Mouse (Mus musculus): ENCODE results near the gene Sfta2.
A peak's percentile ranks its signal among the peaks of the same experiment; 100 is the strongest.

Sfta2 gene

GRCm38 (mm10) chr17:35601249-35601648, at the start of gene Sfta2:
Sfta2 (plus strand) TSS chr17:35601549.
- no peak for DNase-seq (ENCODE audit: low read depth, low spot score)

- DNase-seq (ENCODE audit: low read depth, low spot score), result no peak
These were observed 49.4 kb upstream of the Sfta2 start, which contains the start of gene Cdsn for GRCm38 (mm10) chr17:35551881-35552414. Cdsn (plus strand) TSS chr17:35552128.

GRCm38 (mm10) chr17:35554321-35554720, 47.0 kb upstream of the Sfta2 start:
- no peak for DNase-seq (ENCODE audit: low read depth, low spot score)

GRCm38 (mm10) chr17:35554761-35555397, 46.5 kb upstream of the Sfta2 start:
- DNase-seq (ENCODE audit: low read depth, low spot score), result no peak

- no peak for DNase-seq (ENCODE audit: low read depth, low spot score)
These were observed 45.1 kb upstream of the Sfta2 start for GRCm38 (mm10) chr17:35556186-35556765.

- DNase-seq (ENCODE audit: low read depth, low spot score), result no peak
These were observed 44.5 kb upstream of the Sfta2 start for GRCm38 (mm10) chr17:35556812-35557211.

GRCm38 (mm10) chr17:35557351-35557750, 44.0 kb upstream of the Sfta2 start:
- DNase-seq (ENCODE audit: low read depth, low spot score), result no peak

- no peak for DNase-seq (ENCODE audit: low read depth, low spot score)
These were observed 43.1 kb upstream of the Sfta2 start for GRCm38 (mm10) chr17:35558216-35558615.

- DNase-seq (ENCODE audit: low read depth, low spot score), result no peak
These were observed 34.2 kb upstream of the Sfta2 start, which contains the start of gene 2300002M23Rik for GRCm38 (mm10) chr17:35567150-35567549. 2300002M23Rik (plus strand) TSS chr17:35567450.

- no peak for DNase-seq (ENCODE audit: low read depth, low spot score)
These were observed 33.6 kb upstream of the Sfta2 start for GRCm38 (mm10) chr17:35567767-35568166.

GRCm38 (mm10) chr17:35569091-35569944, 32.0 kb upstream of the Sfta2 start:
- DNase-seq (ENCODE audit: low read depth, low spot score), result no peak

GRCm38 (mm10) chr17:35570836-35571235, 30.5 kb upstream of the Sfta2 start:
- no peak for DNase-seq (ENCODE audit: low read depth, low spot score)

- DNase-seq (ENCODE audit: low read depth, low spot score), result no peak
These were observed 29.9 kb upstream of the Sfta2 start for GRCm38 (mm10) chr17:35571477-35571876.

- DNase-seq (ENCODE audit: low read depth, low spot score), result peak; percentile 64
These were observed 23.1 kb upstream of the Sfta2 start for GRCm38 (mm10) chr17:35578211-35578610.

GRCm38 (mm10) chr17:35582900-35583299, 18.4 kb upstream of the Sfta2 start:
- DNase-seq (ENCODE audit: low read depth, low spot score), result no peak

- DNase-seq (ENCODE audit: low read depth, low spot score), result peak; percentile 31
These were observed 16.9 kb upstream of the Sfta2 start for GRCm38 (mm10) chr17:35584330-35584937.

GRCm38 (mm10) chr17:35587291-35587690, 14.1 kb upstream of the Sfta2 start:
- no peak for DNase-seq (ENCODE audit: low read depth, low spot score)

GRCm38 (mm10) chr17:35588387-35588786, 13.0 kb upstream of the Sfta2 start:
- no peak for DNase-seq (ENCODE audit: low read depth, low spot score)

GRCm38 (mm10) chr17:35590410-35591218, 10.7 kb upstream of the Sfta2 start:
- DNase-seq (ENCODE audit: low read depth, low spot score), result peak; percentile 74

GRCm38 (mm10) chr17:35591219-35591578, 10.2 kb upstream of the Sfta2 start:
- DNase-seq (ENCODE audit: low read depth, low spot score), result no peak

GRCm38 (mm10) chr17:35591731-35592130, 9.6 kb upstream of the Sfta2 start:
- DNase-seq (ENCODE audit: low read depth, low spot score), result no peak

Data from skeletal muscle tissue, adult 2 months (tissue).